Mouse (Mus musculus): ENCODE data around the gene Cped1. TPM values are rescaled to one million over a fixed set of nuclear protein-coding genes. Genes with fewer than 3 reads are reported as not detected.
A peak's percentile ranks its signal among the peaks of the same experiment; 100 is the strongest.

Gene Cped1
- polyA plus RNA-seq, 1 experiment from 2014 or later: 4.3 TPM

- DNase-seq (ENCODE audit: low spot score) (no peak), ATAC-seq (no peak)
- 81% methylated on average over 5 of the region's 5 CpGs for WGBS
- Histone ChIP-seq H3K4me3 (ENCODE audit: low read depth, low read length) (no peak overlapping the region), H3K27ac (ENCODE audit: low read depth, low read length) (no peak overlapping the region), H3K9me3 (replicated peaks; ENCODE audit: control insufficient read depth, low read length) (no peaks in the 10 kb centered on the region), H3K9ac (ENCODE audit: low read length) (no peak overlapping the region), H3K27me3 (replicated peaks; ENCODE audit: control insufficient read depth, insufficient read depth, low read length) (no peaks in the 10 kb centered on the region), H3K36me3 (ENCODE audit: control insufficient read depth, insufficient read depth, low read length) (no peaks in the 10 kb centered on the region), H3K4me2 (ENCODE audit: low read length) (no peak overlapping the region), H3K4me1 (ENCODE audit: control insufficient read depth, insufficient read depth, low read length) (peaks cover 3% of the 10 kb centered on the region; the same call in 1 of the 2 replicates)
Measured at GRCm38 (mm10) chr6:22099832-22100231, 114.1 kb downstream of the Cped1 start.

GRCm38 (mm10) chr6:22101939-22102338 lies 116.2 kb downstream of the Cped1 start:
- peaks cover 3% of the 10 kb centered on the region; the same call in 1 of the 2 replicates for H3K4me1 ChIP-seq (ENCODE audit: control insufficient read depth, insufficient read depth, low read length)
- no peak for ATAC-seq
- no peak overlapping the region for H3K4me3 ChIP-seq (ENCODE audit: low read depth, low read length)
- 64% methylated on average over 3 of the region's 3 CpGs for WGBS
- no peak overlapping the region for H3K27ac ChIP-seq (ENCODE audit: low read depth, low read length)
- no peak for DNase-seq (ENCODE audit: low spot score)
- H3K36me3 ChIP-seq (ENCODE audit: control insufficient read depth, insufficient read depth, low read length): no peaks in the 10 kb centered on the region
- H3K9me3 ChIP-seq (replicated peaks; ENCODE audit: control insufficient read depth, low read length): no peaks in the 10 kb centered on the region
- H3K9ac ChIP-seq (ENCODE audit: low read length): no peak overlapping the region
- H3K4me2 ChIP-seq (ENCODE audit: low read length): no peak overlapping the region
- no peaks in the 10 kb centered on the region for H3K27me3 ChIP-seq (replicated peaks; ENCODE audit: control insufficient read depth, insufficient read depth, low read length)

GRCm38 (mm10) chr6:22102752-22103151 lies 117.0 kb downstream of the Cped1 start:
- DNase-seq (ENCODE audit: low spot score): no peak
- H3K27me3 ChIP-seq (replicated peaks; ENCODE audit: control insufficient read depth, insufficient read depth, low read length): no peaks in the 10 kb centered on the region
- H3K27ac ChIP-seq (ENCODE audit: low read depth, low read length): no peak overlapping the region
- H3K9me3 ChIP-seq (replicated peaks; ENCODE audit: control insufficient read depth, low read length): no peaks in the 10 kb centered on the region
- 90% methylated on average over 4 of the region's 4 CpGs for WGBS
- no peak overlapping the region for H3K4me2 ChIP-seq (ENCODE audit: low read length)
- no peaks in the 10 kb centered on the region for H3K36me3 ChIP-seq (ENCODE audit: control insufficient read depth, insufficient read depth, low read length)
- ATAC-seq: no peak
- peaks cover 3% of the 10 kb centered on the region; the same call in 1 of the 2 replicates for H3K4me1 ChIP-seq (ENCODE audit: control insufficient read depth, insufficient read depth, low read length)
- H3K4me3 ChIP-seq (ENCODE audit: low read depth, low read length): no peak overlapping the region
- no peak overlapping the region for H3K9ac ChIP-seq (ENCODE audit: low read length)

- Histone ChIP-seq H3K36me3 (ENCODE audit: control insufficient read depth, insufficient read depth, low read length) (no peaks in the 10 kb centered on the region), H3K27me3 (replicated peaks; ENCODE audit: control insufficient read depth, insufficient read depth, low read length) (no peaks in the 10 kb centered on the region), H3K4me1 (ENCODE audit: control insufficient read depth, insufficient read depth, low read length) (peaks cover 3% of the 10 kb centered on the region; the same call in 1 of the 2 replicates), H3K9ac (ENCODE audit: low read length) (no peak overlapping the region), H3K4me2 (ENCODE audit: low read length) (no peak overlapping the region), H3K27ac (ENCODE audit: low read depth, low read length) (no peak overlapping the region), H3K9me3 (replicated peaks; ENCODE audit: control insufficient read depth, low read length) (no peaks in the 10 kb centered on the region), H3K4me3 (ENCODE audit: low read depth, low read length) (no peak overlapping the region)
- 63% methylated on average over 3 of the region's 3 CpGs for WGBS
- DNase-seq (ENCODE audit: low spot score): no peak
- no peak for ATAC-seq
Measured at GRCm38 (mm10) chr6:22103713-22104112, 118.0 kb downstream of the Cped1 start.

- H3K36me3 ChIP-seq (ENCODE audit: control insufficient read depth, insufficient read depth, low read length): no peaks in the 10 kb centered on the region
- no peak overlapping the region for H3K4me3 ChIP-seq (ENCODE audit: low read depth, low read length)
- WGBS: 7% methylated on average over 8 of the region's 8 CpGs
- no peaks in the 10 kb centered on the region for H3K27me3 ChIP-seq (replicated peaks; ENCODE audit: control insufficient read depth, insufficient read depth, low read length)
- H3K9ac ChIP-seq (ENCODE audit: low read length): no peak overlapping the region
- H3K9me3 ChIP-seq (replicated peaks; ENCODE audit: control insufficient read depth, low read length): no peaks in the 10 kb centered on the region
- peak; percentile 46; the same call in 1 of the 2 replicates for ATAC-seq
- DNase-seq (ENCODE audit: low spot score): peak; percentile 59
- peaks cover 3% of the 10 kb centered on the region; the same call in 1 of the 2 replicates for H3K4me1 ChIP-seq (ENCODE audit: control insufficient read depth, insufficient read depth, low read length)
- H3K4me2 ChIP-seq (ENCODE audit: low read length): no peak overlapping the region
- H3K27ac ChIP-seq (ENCODE audit: low read depth, low read length): no peak overlapping the region
Measured at GRCm38 (mm10) chr6:22104211-22104610, 118.5 kb downstream of the Cped1 start.

- no peaks in the 10 kb centered on the region for H3K36me3 ChIP-seq (ENCODE audit: control insufficient read depth, insufficient read depth, low read length)
- no peak overlapping the region for H3K27ac ChIP-seq (ENCODE audit: low read depth, low read length)
- H3K4me2 ChIP-seq (ENCODE audit: low read length): no peak overlapping the region
- no peaks in the 10 kb centered on the region for H3K4me1 ChIP-seq (ENCODE audit: control insufficient read depth, insufficient read depth, low read length)
- no peak overlapping the region for H3K4me3 ChIP-seq (ENCODE audit: low read depth, low read length)
- no peaks in the 10 kb centered on the region for H3K27me3 ChIP-seq (replicated peaks; ENCODE audit: control insufficient read depth, insufficient read depth, low read length)
- H3K9ac ChIP-seq (ENCODE audit: low read length): no peak overlapping the region
- no peak for DNase-seq (ENCODE audit: low spot score)
- 82% methylated on average over 6 of the region's 6 CpGs for WGBS
- ATAC-seq: no peak
- no peaks in the 10 kb centered on the region for H3K9me3 ChIP-seq (replicated peaks; ENCODE audit: control insufficient read depth, low read length)
Measured at GRCm38 (mm10) chr6:22114079-22114478, 128.4 kb downstream of the Cped1 start.

- no peak overlapping the region for H3K4me2 ChIP-seq (ENCODE audit: low read length)
- H3K36me3 ChIP-seq (ENCODE audit: control insufficient read depth, insufficient read depth, low read length): no peaks in the 10 kb centered on the region
- H3K27me3 ChIP-seq (replicated peaks; ENCODE audit: control insufficient read depth, insufficient read depth, low read length): no peaks in the 10 kb centered on the region
- ATAC-seq: no peak
- WGBS: 74% methylated on average over 1 of the region's 1 CpGs
- no peaks in the 10 kb centered on the region for H3K4me1 ChIP-seq (ENCODE audit: control insufficient read depth, insufficient read depth, low read length)
- no peak overlapping the region for H3K4me3 ChIP-seq (ENCODE audit: low read depth, low read length)
- H3K9me3 ChIP-seq (replicated peaks; ENCODE audit: control insufficient read depth, low read length): no peaks in the 10 kb centered on the region
- H3K9ac ChIP-seq (ENCODE audit: low read length): no peak overlapping the region
- DNase-seq (ENCODE audit: low spot score): no peak
- H3K27ac ChIP-seq (ENCODE audit: low read depth, low read length): no peak overlapping the region
Measured at GRCm38 (mm10) chr6:22116679-22117078, 131.0 kb downstream of the Cped1 start.

- no peak overlapping the region for H3K9ac ChIP-seq (ENCODE audit: low read length)
- ATAC-seq (peak; percentile 90; the same call in 1 of the 2 replicates), DNase-seq (ENCODE audit: low spot score) (peak; percentile 93)
- WGBS: 32% methylated on average over 12 of the region's 12 CpGs
- H3K36me3 ChIP-seq (ENCODE audit: control insufficient read depth, insufficient read depth, low read length): no peaks in the 10 kb centered on the region
- H3K27ac ChIP-seq (ENCODE audit: low read depth, low read length): no peak overlapping the region
- H3K4me3 ChIP-seq (ENCODE audit: low read depth, low read length): no peak overlapping the region
- H3K27me3 ChIP-seq (replicated peaks; ENCODE audit: control insufficient read depth, insufficient read depth, low read length): no peaks in the 10 kb centered on the region
- no peaks in the 10 kb centered on the region for H3K4me1 ChIP-seq (ENCODE audit: control insufficient read depth, insufficient read depth, low read length)
- no peaks in the 10 kb centered on the region for H3K9me3 ChIP-seq (replicated peaks; ENCODE audit: control insufficient read depth, low read length)
- no peak overlapping the region for H3K4me2 ChIP-seq (ENCODE audit: low read length)
Measured at GRCm38 (mm10) chr6:22122080-22122479, 136.4 kb downstream of the Cped1 start.

GRCm38 (mm10) chr6:22122693-22123092 lies 137.0 kb downstream of the Cped1 start:
- Histone ChIP-seq H3K27me3 (replicated peaks; ENCODE audit: control insufficient read depth, insufficient read depth, low read length) (no peaks in the 10 kb centered on the region), H3K4me2 (ENCODE audit: low read length) (no peak overlapping the region), H3K27ac (ENCODE audit: low read depth, low read length) (no peak overlapping the region), H3K36me3 (ENCODE audit: control insufficient read depth, insufficient read depth, low read length) (no peaks in the 10 kb centered on the region), H3K4me1 (ENCODE audit: control insufficient read depth, insufficient read depth, low read length) (no peaks in the 10 kb centered on the region), H3K9ac (ENCODE audit: low read length) (no peak overlapping the region), H3K4me3 (ENCODE audit: low read depth, low read length) (no peak overlapping the region), H3K9me3 (replicated peaks; ENCODE audit: control insufficient read depth, low read length) (no peaks in the 10 kb centered on the region)
- DNase-seq (ENCODE audit: low spot score): no peak
- 94% methylated on average over 1 of the region's 1 CpGs for WGBS
- ATAC-seq: peak; percentile 44; the same call in 1 of the 2 replicates
